Mouse (Mus musculus) neural tube, embryonic 15.5 days (tissue): ENCODE results near the gene Slc25a21. TPM values are rescaled to one million over a fixed set of nuclear protein-coding genes. Genes with fewer than 3 reads are reported as not detected.
A peak's percentile ranks its signal among the peaks of the same experiment; 100 is the strongest.

Source experiments
- ATAC-seq: fragments of 200-750 bp; cut with Nextera tagmentation; 2 replicates; pipeline ENCODE4 v1.8.0; 2017; ENCODE audit warnings: mild to moderate bottlenecking, moderate TSS enrichment, moderate library complexity; ENCODE audit not compliant: low FRiP score
- H3K27ac ChIP-seq: fragments of 300-500 bp; sonication (generic); replicated peaks from 2 replicates; pipeline ENCODE4 v1.5.1; 2015; ENCODE audit warnings: mild to moderate bottlenecking, inconsistent platforms
- H3K27me3 ChIP-seq: fragments of 300-500 bp; sonication (generic); replicated peaks from 2 replicates; pipeline ENCODE4 v1.6.1; 2015; ENCODE audit warnings: inconsistent platforms
- H3K36me3 ChIP-seq: fragments of 300-500 bp; sonication (generic); 2 replicates; pipeline ENCODE4 v1.6.1; 2015; ENCODE audit warnings: inconsistent platforms
- H3K4me1 ChIP-seq: fragments of 300-500 bp; sonication (generic); 2 replicates; pipeline ENCODE4 v1.6.1; 2015; ENCODE audit warnings: inconsistent platforms
- H3K4me2 ChIP-seq: fragments of 300-500 bp; sonication (generic); 2 replicates; pipeline ENCODE4 v1.6.1; 2015; ENCODE audit warnings: inconsistent platforms, mild to moderate bottlenecking, moderate library complexity
- H3K4me3 ChIP-seq: fragments of 300-500 bp; sonication (generic); replicated peaks from 2 replicates; pipeline ENCODE4 v1.5.1; 2015; ENCODE audit warnings: mild to moderate bottlenecking, inconsistent platforms
- H3K9ac ChIP-seq: fragments of 300-500 bp; sonication (generic); replicated peaks from 2 replicates; pipeline ENCODE4 v1.6.1; 2015; ENCODE audit warnings: mild to moderate bottlenecking, inconsistent platforms
- H3K9me3 ChIP-seq: fragments of 300-500 bp; sonication (generic); replicated peaks from 2 replicates; pipeline ENCODE4 v1.6.1; 2016; ENCODE audit warnings: inconsistent platforms
- WGBS: fragments of 180-500 bp; shearing (Covaris S2); methylation state at CpG from one replicate; pipeline ENCODE4 v1.1.7; 2015; ENCODE audit warnings: mixed read lengths; 5-methylcytosine and 5-hydroxymethylcytosine counted together
- polyA plus RNA-seq: library from polyadenylated mRNA; unstranded; fragments of >200 nt; fragmentation: Nextera tagmentation; extraction: Ambion mirVana; gene quantifications from 2 replicates; pipeline ENCODE4 v1.2.1, GENCODE M21; 2015

The Slc25a21 gene
- polyA plus RNA-seq, 1 experiment from 2014 or later, result 0.14 TPM

DNA sequence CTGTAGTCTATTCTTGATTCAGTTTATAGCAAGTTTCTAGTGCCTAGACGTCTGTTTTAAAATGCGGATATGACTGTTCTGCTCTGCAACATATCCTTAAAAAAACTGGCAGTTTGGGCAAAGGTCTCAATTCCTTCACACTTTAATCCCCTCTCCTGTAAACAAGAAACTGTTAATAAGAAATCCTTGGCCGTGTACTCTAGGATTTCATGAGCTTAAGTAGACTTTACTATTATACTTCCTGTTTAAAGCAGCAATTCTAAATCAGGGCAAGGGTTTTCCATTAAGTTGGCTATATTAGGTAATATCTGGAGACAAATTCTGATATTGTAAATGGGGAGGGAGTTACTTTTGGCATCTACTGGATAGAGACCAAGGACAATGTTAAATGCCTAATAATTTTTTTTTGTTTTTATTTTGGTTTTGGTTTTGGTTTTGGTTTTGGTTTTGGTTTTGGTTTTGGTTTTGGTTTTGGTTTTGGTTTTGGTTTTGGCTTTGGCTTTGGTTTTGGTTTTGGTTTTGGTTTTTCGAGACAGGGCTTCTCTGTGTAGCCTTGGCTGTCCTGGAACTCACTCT is 7.1 kb upstream of the Slc25a21 start:
- H3K9ac ChIP-seq, result no peak overlapping the region
- H3K36me3 ChIP-seq, result no peaks in the 10 kb centered on the region
- no peak overlapping the region for H3K4me3 ChIP-seq
- no peaks in the 10 kb centered on the region for H3K4me1 ChIP-seq
- no peak overlapping the region for H3K27ac ChIP-seq
- ATAC-seq, result no peak
- H3K27me3 ChIP-seq, result no peaks in the 10 kb centered on the region; the same call in 1 of the 2 replicates
- WGBS, result 90% methylated on average over 4 of the region's 4 CpGs
- H3K9me3 ChIP-seq, result no peaks in the 10 kb centered on the region
- no peak overlapping the region for H3K4me2 ChIP-seq

DNA sequence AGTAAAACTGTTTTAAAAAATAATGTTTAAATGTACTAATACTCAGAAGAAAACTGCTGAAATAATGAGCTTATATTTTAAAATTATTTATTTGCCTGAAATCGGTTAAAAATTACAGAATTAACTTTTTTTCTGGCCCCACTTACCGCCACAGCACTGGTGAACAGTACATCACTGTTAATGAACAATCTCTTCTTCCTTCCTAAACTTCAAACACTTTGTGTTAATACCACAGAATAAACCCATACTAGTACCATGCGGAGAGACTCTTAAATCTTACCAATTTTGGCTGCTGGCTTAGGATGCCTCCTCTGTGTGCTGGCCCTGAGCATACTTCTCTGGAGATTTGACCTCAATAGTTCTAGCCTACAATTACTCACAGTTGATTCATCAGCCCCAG is 4.6 kb upstream of the Slc25a21 start:
- Histone ChIP-seq H3K27me3 (peaks cover 15% of the 10 kb centered on the region), H3K36me3 (no peaks in the 10 kb centered on the region), H3K9ac (no peak overlapping the region), H3K4me3 (no peak overlapping the region), H3K9me3 (no peaks in the 10 kb centered on the region), H3K4me1 (peaks cover 6% of the 10 kb centered on the region), H3K4me2 (no peak overlapping the region), H3K27ac (no peak overlapping the region)
- 97% methylated on average over 3 of the region's 3 CpGs for WGBS
- ATAC-seq, result no peak

DNA sequence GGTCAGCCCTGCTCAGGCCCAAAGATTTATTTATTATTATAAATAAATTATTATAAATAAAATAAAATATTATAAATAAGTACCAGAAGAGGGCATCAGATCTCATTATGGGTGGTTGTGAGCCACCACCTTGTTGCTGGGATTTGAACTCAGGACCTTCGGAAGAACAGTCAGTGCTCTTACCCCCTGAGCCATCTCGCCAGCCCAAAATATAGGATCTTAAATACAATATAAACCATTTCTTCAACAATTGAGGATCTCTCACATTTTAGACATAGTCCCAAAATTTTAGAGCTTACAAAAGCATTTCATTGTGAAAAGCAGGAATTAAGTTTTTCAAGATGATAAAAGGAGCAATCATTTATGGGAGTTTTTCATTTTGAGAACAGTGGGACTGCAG is 2.2 kb upstream of the Slc25a21 start:
- H3K9me3 ChIP-seq, result no peaks in the 10 kb centered on the region
- H3K4me1 ChIP-seq, result peaks cover 12% of the 10 kb centered on the region
- WGBS, result 96% methylated on average over 2 of the region's 2 CpGs
- H3K36me3 ChIP-seq, result no peaks in the 10 kb centered on the region
- no peak overlapping the region for H3K4me3 ChIP-seq
- peaks cover 20% of the 10 kb centered on the region for H3K27me3 ChIP-seq
- no peak overlapping the region for H3K27ac ChIP-seq
- no peak overlapping the region for H3K9ac ChIP-seq
- ATAC-seq, result no peak
- H3K4me2 ChIP-seq, result no peak overlapping the region

DNA sequence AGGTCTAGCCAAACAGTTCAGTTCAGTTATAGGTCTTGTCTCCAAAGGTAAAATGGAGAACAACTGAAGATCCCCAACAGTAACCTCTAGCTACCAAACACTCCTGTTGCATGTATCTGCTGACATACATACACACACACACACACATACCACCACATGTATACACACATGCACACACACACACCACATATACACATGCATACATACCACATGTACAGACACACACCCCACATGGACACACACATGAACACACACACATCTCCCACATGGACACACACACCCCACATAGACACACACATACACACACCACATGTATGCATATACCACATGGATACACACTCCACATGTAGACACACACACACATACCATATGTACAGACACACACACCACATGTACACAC is 997 bp upstream of the Slc25a21 start:
- Histone ChIP-seq H3K27me3 (peaks cover 20% of the 10 kb centered on the region), H3K27ac (no peak overlapping the region), H3K4me3 (no peak overlapping the region), H3K4me2 (no peak overlapping the region), H3K9me3 (no peaks in the 10 kb centered on the region), H3K4me1 (peaks cover 12% of the 10 kb centered on the region), H3K36me3 (no peaks in the 10 kb centered on the region), H3K9ac (no peak overlapping the region)
- ATAC-seq, result no peak

DNA sequence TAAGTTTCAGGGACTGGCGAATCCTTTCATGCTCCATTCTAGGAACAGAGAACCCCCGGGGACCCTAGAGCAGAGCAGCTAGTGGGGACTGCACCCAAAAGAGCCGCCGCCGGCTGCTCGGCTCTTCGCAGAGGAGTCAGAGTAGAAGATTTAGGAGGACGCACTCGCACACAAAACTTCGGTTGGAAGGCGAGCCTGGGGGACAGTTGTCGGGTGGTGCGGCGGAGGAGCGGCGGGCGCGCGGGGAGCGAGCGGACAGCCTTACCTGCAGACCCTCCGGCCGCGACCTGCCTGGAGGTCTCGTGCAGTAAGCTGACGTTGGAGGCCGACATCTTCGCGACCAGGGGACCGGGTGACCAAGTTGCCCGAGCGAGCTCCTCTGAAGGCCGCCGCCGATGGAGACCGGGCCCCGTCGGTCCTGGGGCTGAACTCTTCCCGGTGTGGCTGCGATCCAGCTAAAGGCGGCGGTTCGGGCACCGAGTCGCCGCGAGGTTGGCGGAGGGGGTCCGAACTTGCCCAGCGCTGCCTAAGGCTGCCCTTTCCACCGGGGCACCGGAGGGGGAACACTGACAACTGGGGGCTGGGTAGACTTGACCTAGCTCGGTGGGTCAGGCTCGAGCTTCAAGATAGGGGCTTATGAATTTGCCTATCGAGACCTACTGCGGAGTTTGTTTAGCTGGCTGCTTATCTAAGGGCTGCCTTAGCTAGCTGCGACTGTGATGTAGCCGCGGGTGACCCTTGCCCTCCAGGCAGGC is 487 bp downstream of the Slc25a21 start:
- Histone ChIP-seq H3K27me3 (peaks cover 20% of the 10 kb centered on the region), H3K4me2 (peak overlapping the region; percentile 94), H3K4me3 (peak overlapping the region; percentile 49), H3K4me1 (peaks cover 12% of the 10 kb centered on the region), H3K27ac (no peak overlapping the region), H3K36me3 (no peaks in the 10 kb centered on the region), H3K9ac (peak overlapping the region; percentile 43), H3K9me3 (no peaks in the 10 kb centered on the region)
- WGBS, result under 1% methylated on average over 56 of the region's 59 CpGs
- ATAC-seq, result peak; percentile 61

DNA sequence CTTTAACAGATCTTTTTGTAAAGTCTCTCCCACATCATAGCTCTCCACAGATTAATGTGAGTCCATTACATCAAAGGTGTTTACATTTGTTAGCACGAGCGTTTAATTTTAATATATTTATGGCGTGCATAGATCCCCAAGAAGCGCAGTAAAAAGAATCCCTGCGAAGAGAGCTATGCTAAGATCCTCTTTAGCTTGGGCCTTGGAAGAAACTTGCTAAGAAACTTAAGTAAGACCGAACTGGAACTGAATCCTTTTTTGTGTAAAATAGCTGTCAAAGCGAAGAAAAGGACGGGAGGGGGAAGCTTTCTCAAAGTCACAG is 1.0 kb downstream of the Slc25a21 start:
- no peak overlapping the region for H3K9ac ChIP-seq

DNA sequence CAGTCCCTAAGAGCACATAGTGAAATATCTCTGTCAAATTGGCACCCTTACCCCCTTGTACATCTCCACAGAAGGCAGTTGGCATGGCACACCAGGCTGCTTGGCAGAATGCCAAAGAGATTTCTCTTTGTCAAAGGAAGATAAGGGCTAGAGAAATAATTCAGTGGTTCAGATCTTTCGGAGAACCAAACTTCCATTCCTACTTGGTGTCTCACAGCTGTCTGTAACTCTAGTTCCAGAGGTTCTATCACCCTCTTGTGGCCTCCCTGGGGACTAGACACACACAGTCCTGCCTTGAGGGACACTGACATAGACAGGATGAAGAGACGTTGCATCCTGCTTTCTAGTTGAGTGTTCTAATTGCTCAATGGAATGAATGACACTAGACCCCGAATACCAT is 2.7 kb downstream of the Slc25a21 start:
- 21% methylated on average over 3 of the region's 3 CpGs for whole genome bisulfite sequencing
- ATAC-seq, result no peak

More for the DNA sequence above, 1.0 kb downstream of the Slc25a21 start:
- WGBS, result 4% methylated on average over 8 of the region's 8 CpGs
- Histone ChIP-seq H3K27ac (no peak overlapping the region), H3K4me1 (peaks cover 12% of the 10 kb centered on the region), H3K4me2 (peak overlapping the region; percentile 94), H3K4me3 (peak overlapping the region; percentile 49), H3K27me3 (peaks cover 20% of the 10 kb centered on the region), H3K36me3 (no peaks in the 10 kb centered on the region), H3K9me3 (no peaks in the 10 kb centered on the region)
- no peak for ATAC-seq

DNA sequence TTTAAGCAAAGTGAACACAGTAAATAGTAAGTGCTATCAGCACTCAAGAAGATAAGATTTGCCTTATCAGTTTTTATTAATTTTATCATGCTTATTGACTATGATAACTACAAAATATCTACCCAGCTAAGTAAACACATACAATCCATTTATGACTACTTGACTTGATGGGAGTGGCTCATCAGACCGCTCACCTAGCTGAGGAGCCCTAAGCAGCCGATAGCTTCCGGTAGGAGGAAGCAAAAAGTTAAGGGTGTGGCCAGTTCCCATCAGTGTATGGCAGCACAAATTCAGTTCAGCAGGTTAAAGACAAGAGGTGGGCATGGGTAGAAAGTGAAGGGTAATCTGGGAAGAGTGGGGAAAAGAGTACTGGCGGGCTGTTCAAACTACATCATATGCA is 10.2 kb downstream of the Slc25a21 start:
- H3K4me3 ChIP-seq, result no peak overlapping the region
- H3K9me3 ChIP-seq, result no peaks in the 10 kb centered on the region
- H3K9ac ChIP-seq, result no peak overlapping the region
- H3K4me1 ChIP-seq, result no peaks in the 10 kb centered on the region
- 87% methylated on average over 4 of the region's 4 CpGs for WGBS
- no peak overlapping the region for H3K4me2 ChIP-seq
- ATAC-seq, result no peak
- H3K27ac ChIP-seq, result no peak overlapping the region
- H3K36me3 ChIP-seq, result no peaks in the 10 kb centered on the region
- peaks cover 3% of the 10 kb centered on the region; the same call in 1 of the 2 replicates for H3K27me3 ChIP-seq

More for the DNA sequence above, 2.7 kb downstream of the Slc25a21 start:
- H3K27ac ChIP-seq, result no peak overlapping the region
- peaks cover 12% of the 10 kb centered on the region for H3K4me1 ChIP-seq
- H3K27me3 ChIP-seq, result peaks cover 20% of the 10 kb centered on the region
- no peak overlapping the region for H3K4me3 ChIP-seq
- no peaks in the 10 kb centered on the region for H3K9me3 ChIP-seq
- no peaks in the 10 kb centered on the region for H3K36me3 ChIP-seq
- H3K9ac ChIP-seq, result no peak overlapping the region
- no peak overlapping the region for H3K4me2 ChIP-seq

DNA sequence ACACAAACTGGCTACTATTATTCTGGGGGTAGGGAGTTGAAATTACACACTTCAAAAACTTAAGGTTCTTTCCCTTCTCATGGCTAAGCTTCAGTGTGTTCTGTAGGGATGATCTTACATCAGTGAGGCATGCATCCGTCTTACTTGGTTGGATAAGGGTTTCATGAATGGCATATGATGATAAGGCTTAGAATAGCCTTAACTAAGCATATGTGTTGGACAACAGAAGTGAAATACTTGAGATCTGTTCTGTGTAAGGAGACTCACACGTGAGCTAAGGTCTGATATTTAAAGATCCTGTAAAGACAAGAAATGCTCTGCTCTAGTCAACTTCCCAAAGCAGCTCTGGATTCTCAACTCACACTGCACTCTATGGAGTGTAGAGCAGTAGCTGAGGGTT is 11.1 kb downstream of the Slc25a21 start:
- H3K9ac ChIP-seq, result no peak overlapping the region
- no peak for ATAC-seq
- peaks cover 3% of the 10 kb centered on the region; the same call in 1 of the 2 replicates for H3K27me3 ChIP-seq
- no peaks in the 10 kb centered on the region for H3K36me3 ChIP-seq
- H3K4me1 ChIP-seq, result no peaks in the 10 kb centered on the region
- no peak overlapping the region for H3K4me3 ChIP-seq
- no peak overlapping the region for H3K27ac ChIP-seq
- 71% methylated on average over 2 of the region's 2 CpGs for WGBS
- H3K9me3 ChIP-seq, result no peaks in the 10 kb centered on the region
- H3K4me2 ChIP-seq, result no peak overlapping the region

DNA sequence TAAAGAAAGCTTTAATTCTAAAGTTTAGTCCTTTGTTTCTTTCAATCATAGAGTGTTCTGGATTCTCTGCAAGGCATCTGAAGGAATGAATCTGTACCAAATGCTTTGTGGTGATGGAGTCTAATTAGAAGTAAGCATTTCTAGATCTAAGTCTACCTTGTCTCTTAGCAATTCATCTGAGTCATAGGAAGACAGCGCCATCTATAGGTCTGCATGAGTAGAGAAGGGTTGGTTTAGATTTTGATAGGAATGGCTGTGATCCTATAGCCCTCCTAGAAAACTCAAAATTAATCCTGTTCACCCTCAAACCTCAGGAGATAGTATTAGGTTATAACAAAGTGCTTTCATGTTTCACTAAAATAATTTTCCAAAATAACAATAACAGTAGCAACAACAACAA is 11.8 kb downstream of the Slc25a21 start:
- no peaks in the 10 kb centered on the region for H3K9me3 ChIP-seq
- no peak overlapping the region for H3K9ac ChIP-seq
- WGBS, result 0% methylated on average over 1 of the region's 1 CpGs
- no peak overlapping the region for H3K4me2 ChIP-seq
- no peak overlapping the region for H3K27ac ChIP-seq
- no peaks in the 10 kb centered on the region for H3K4me1 ChIP-seq
- H3K4me3 ChIP-seq, result no peak overlapping the region
- ATAC-seq, result no peak
- H3K27me3 ChIP-seq, result peaks cover 3% of the 10 kb centered on the region; the same call in 1 of the 2 replicates
- H3K36me3 ChIP-seq, result no peaks in the 10 kb centered on the region

DNA sequence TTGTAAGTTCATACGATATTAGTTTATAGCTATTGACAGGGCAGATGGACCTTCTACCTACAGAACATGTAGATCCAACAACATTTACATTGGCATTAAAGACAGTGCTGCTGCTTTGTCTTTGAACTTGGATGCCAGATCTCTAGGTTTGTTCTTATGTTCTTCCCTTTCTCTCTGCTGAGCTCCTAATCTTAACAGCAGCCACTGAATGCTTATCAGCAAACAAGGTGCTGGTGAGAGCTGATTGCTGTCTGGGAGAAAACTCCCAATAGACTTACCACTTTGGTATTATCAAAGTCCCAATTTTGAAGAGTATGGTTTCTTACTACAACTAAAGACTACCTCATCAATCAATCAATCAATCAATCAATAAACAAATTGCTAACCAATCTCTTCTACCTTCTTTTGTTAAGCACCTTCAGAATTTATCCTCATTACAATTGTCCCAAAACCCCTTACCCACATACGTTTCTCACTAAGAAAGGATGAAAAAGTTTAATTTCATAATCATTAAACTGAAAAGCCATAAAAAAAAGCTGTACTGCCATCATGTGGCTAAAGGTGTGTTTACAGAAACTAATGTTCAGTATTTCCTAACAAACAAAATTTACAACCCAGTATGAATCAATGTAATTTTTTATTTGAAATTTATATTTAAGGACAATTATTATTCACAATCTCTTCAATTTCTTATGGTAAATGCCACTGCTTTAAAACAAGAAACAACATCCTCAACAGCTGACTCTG is 12.7 kb downstream of the Slc25a21 start:
- Histone ChIP-seq H3K4me3 (no peak overlapping the region), H3K4me1 (no peaks in the 10 kb centered on the region), H3K9ac (no peak overlapping the region), H3K9me3 (no peaks in the 10 kb centered on the region), H3K4me2 (no peak overlapping the region), H3K36me3 (no peaks in the 10 kb centered on the region), H3K27ac (no peak overlapping the region), H3K27me3 (peaks cover 3% of the 10 kb centered on the region; the same call in 1 of the 2 replicates)
- 65% methylated on average over 2 of the region's 2 CpGs for WGBS
- no peak for ATAC-seq
